Mouse (Mus musculus) lung, embryonic 14.5 days (tissue): Measurements from ENCODE around the gene Fer1l5. TPM values are rescaled to one million over a fixed set of nuclear protein-coding genes. Genes with fewer than 3 reads are reported as not detected.

Source experiments
- ATAC-seq: fragments of 200-750 bp; cut with Nextera tagmentation; 2 replicates; pipeline ENCODE4 v1.8.0; 2017; ENCODE audit warnings: mild to moderate bottlenecking, moderate TSS enrichment, moderate library complexity; ENCODE audit not compliant: insufficient read depth
- DNase-seq: peaks from one replicate; pipeline ENCODE4 v3.0.0-alpha.2; 2015
- H3K27ac ChIP-seq: fragments of 300-500 bp; sonication (generic); 2 replicates; pipeline ENCODE4 v1.5.1; 2014; ENCODE audit warnings: low read depth, mild to moderate bottlenecking, moderate library complexity
- H3K27me3 ChIP-seq: fragments of 300-500 bp; sonication (generic); 2 replicates; pipeline ENCODE4 v1.6.1; 2014; ENCODE audit warnings: low read length, control low read depth; ENCODE audit not compliant: insufficient read depth
- H3K36me3 ChIP-seq: fragments of 300-500 bp; sonication (generic); 2 replicates; pipeline ENCODE4 v1.6.1; 2014; ENCODE audit warnings: control low read depth; ENCODE audit not compliant: insufficient read depth
- H3K4me1 ChIP-seq: fragments of 300-500 bp; sonication (generic); 2 replicates; pipeline ENCODE4 v1.6.1; 2014; ENCODE audit warnings: antibody characterized with exemption, control low read depth; ENCODE audit not compliant: insufficient read depth
- H3K4me2 ChIP-seq: fragments of 300-500 bp; sonication (generic); 2 replicates; pipeline ENCODE4 v1.6.1; 2014; ENCODE audit warnings: mild to moderate bottlenecking
- H3K4me3 ChIP-seq: fragments of 300-500 bp; sonication (generic); 2 replicates; pipeline ENCODE4 v1.5.1; 2014; ENCODE audit warnings: low read depth, low read length
- H3K9ac ChIP-seq: fragments of 300-500 bp; sonication (generic); 2 replicates; pipeline ENCODE4 v1.6.1; 2014
- H3K9me3 ChIP-seq: fragments of 300-500 bp; sonication (generic); 2 replicates; pipeline ENCODE4 v1.6.1; 2016; ENCODE audit warnings: low read depth, low read length, control low read depth
- CTCF ChIP-seq: IDR thresholded peaks from 2 replicates; pipeline ENCODE4 v1.5.1; 2016; ENCODE audit warnings: antibody characterized with exemption, low read depth
- WGBS: fragments of 180-500 bp; shearing (Covaris S2); extraction: QIAGEN DNeasy Blood & Tissue Kit; methylation state at CpG from one replicate; pipeline ENCODE4 v1.1.7; 2014; 5-methylcytosine and 5-hydroxymethylcytosine counted together
- polyA plus RNA-seq: library from polyadenylated mRNA; unstranded; fragments of >200 nt; fragmentation: Nextera tagmentation; extraction: Ambion mirVana; gene quantifications from 2 replicates; pipeline ENCODE4 v1.2.1, GENCODE M21; 2014

Gene Fer1l5
- 0.53 and 0.58 TPM in 2 replicates for polyA plus RNA-seq

DNA sequence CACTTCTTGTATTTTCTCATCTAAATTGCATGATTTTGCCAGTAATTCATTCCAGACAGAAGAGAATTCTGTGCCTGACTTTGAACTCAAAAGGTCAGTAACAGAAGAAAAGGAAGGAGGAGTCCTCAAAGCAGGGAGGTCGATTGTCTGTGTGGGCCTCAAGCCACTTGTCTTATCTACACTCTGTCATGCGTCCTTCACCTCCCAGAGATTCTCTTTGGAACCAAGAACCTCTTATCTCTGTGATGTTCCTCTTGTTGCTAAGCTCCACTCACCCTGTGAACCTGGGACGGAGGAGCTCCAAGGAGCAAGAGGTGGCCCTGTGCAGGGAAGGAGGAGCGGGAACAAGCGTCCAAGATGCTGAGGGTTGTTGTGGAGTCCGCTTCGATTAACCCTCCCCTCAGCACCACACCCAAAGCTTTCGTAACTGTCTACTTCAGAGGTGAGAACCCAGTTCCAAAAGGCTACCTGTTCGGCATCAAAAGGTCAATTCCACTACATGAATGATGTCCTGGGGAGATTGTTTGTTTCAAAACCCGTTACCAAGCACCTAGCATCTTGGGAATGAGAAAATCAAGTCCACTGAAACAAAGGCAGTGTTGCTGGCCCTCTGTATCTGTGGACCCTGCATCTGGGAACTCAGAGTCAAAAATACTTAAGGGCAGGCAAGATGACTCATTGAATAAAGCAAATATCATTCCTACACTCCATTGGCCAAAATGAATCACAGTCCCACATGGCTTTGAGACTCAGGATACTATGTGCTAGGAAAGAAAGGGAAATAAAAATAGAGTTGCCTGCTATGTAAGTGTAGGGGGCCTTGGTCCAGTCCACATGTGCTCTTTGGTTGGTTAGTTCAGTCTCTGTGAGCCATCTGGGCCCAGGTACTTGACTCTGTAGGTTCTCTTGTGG lies at the start of gene Fer1l5:
Fer1l5 (plus strand) TSS at position 358 of the 912 bp plus-strand sequence.
- H3K9ac ChIP-seq, result no peak within 1 kb of the TSS
- no peak within 1 kb of the TSS for H3K4me2 ChIP-seq
- ATAC-seq (no peak), DNase-seq (no peak)
- H3K9me3 ChIP-seq, result no peaks in the 10 kb centered on the region
- no peak within 1 kb of the TSS for H3K27ac ChIP-seq
- 62% methylated on average over 10 of the region's 10 CpGs for WGBS
- no peak for TF ChIP-seq CTCF
- peaks cover 9% of the 10 kb centered on the region; the same call in 1 of the 2 replicates for H3K4me1 ChIP-seq
- H3K27me3 ChIP-seq, result no peaks in the 10 kb centered on the region
- H3K36me3 ChIP-seq, result no peaks in the 10 kb centered on the region
- H3K4me3 ChIP-seq, result no peak within 1 kb of the TSS

DNA sequence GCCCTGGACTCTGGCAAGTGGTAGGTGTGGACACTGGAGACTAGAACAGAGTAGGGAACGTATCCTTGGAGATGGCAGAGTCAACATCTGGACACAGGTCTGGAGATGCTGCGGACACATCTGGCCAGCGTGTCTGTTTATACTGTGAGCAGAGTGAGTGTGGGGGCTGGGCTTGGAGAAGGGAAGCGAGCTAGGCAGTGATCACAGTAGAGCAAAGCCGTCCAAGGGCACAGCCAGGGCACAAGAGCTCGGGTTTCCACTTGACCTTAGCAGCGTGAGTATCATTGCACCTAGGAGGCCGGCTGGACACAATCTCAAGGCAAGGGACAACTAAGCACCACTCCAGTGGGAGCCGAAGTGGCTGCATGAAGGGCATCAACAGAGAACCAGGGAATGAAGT lies 49.0 kb upstream of the Fer1l5 start:
- peaks cover 4% of the 10 kb centered on the region for H3K4me1 ChIP-seq
- ATAC-seq (peak; percentile 24; the same call in 1 of the 2 replicates), DNase-seq (peak; percentile 14)
- no peaks in the 10 kb centered on the region for H3K9me3 ChIP-seq
- 0 out of 2 replicates have a peak, but pooled peaks cover 6% of the 10 kb centered on the region for H3K36me3 ChIP-seq
- TF ChIP-seq CTCF, result no peak
- no peak overlapping the region for H3K4me3 ChIP-seq
- no peak overlapping the region for H3K4me2 ChIP-seq
- 18% methylated on average over 9 of the region's 9 CpGs for WGBS
- H3K27me3 ChIP-seq, result no peaks in the 10 kb centered on the region
- H3K27ac ChIP-seq, result no peak overlapping the region
- no peak overlapping the region for H3K9ac ChIP-seq

DNA sequence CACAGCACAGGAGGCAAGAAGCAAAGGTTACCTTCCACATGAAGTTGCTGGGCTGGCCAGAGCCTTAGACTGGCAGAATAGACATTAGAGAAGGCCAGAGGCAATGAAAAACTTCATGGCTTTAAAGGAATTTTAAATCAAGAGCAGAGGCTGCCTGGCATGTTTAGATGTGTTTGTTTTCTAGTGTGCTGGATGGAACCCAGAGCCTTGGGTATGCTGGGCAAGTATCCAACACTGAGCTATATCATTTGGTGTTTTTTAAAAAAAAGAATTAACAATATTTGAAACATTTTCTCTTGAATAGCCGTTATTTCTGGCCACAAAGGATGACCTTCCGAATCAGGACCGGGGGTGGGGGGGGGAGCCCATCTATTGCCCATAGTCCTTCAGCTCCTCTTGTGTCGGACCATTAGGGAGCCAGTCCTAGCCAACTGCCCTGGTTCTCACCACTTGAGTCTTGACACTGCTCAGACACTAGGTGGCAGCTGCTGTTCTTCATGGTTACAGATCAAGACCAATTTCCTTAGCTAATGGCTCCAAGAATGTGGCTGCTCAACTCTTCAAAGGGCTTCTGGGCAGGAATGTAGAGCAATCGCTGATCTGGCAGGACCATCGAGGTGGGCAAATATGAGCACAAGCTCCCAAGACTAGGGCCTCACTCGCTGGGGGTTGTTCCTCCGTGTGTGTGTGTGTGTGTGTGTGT lies 48.2 kb upstream of the Fer1l5 start:
- H3K27me3 ChIP-seq, result no peaks in the 10 kb centered on the region
- TF ChIP-seq CTCF, result peak; percentile 80
- DNase-seq (peak; percentile 82), ATAC-seq (peak; percentile 69; the same call in 1 of the 2 replicates)
- no peak overlapping the region for H3K27ac ChIP-seq
- H3K4me1 ChIP-seq, result peaks cover 4% of the 10 kb centered on the region
- H3K9ac ChIP-seq, result no peak overlapping the region
- H3K4me3 ChIP-seq, result no peak overlapping the region
- H3K4me2 ChIP-seq, result no peak overlapping the region
- 33% methylated on average over 8 of the region's 8 CpGs for WGBS
- H3K36me3 ChIP-seq, result 0 out of 2 replicates have a peak, but pooled peaks cover 6% of the 10 kb centered on the region
- H3K9me3 ChIP-seq, result no peaks in the 10 kb centered on the region

DNA sequence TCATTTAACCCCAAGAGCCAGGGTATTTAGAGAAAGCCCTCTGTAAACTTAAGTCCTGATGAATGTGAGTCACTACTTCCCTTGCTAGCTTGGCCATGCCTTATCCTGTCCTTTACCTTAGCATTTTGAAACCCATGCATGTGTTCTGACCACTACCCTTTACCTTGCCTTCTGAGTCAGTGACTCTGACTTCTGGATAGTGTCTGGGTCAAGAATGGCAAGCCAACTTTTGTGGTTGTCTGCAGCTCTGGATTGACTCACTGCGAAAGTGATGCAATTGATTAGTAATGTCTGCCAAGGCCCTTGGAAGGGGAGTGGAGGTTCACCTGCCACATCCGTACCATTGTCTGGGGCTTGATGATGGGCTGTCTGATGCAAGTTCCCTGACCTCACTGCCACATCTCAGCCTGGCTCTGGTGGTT lies 46.2 kb upstream of the Fer1l5 start:
- DNase-seq (no peak), ATAC-seq (no peak)
- Histone ChIP-seq H3K9me3 (no peaks in the 10 kb centered on the region), H3K4me1 (peaks cover 4% of the 10 kb centered on the region), H3K4me2 (no peak overlapping the region), H3K27me3 (no peaks in the 10 kb centered on the region), H3K27ac (no peak overlapping the region), H3K9ac (no peak overlapping the region), H3K4me3 (no peak overlapping the region), H3K36me3 (peaks cover 10% of the 10 kb centered on the region; the same call in 1 of the 2 replicates)
- TF ChIP-seq CTCF, result no peak
- WGBS, result 86% methylated on average over 2 of the region's 2 CpGs

DNA sequence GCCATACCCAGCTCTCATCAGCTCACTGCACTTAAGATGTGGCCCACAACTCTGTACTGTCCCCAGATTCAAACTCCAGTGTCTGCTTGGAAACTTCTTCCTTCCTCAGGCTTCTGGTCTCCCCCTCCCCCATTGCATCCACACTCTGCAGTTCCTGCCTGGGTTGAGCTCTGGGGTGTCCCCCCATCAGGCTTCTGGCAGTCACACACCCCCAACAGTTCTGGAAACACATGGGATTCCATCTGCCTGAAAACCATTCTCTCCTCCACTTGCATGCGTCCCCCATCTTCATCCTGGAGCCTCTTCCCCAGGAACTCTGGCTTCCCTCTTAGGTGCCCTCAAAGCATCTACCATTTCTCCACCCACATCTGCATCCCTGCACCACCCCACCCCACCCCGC lies 45.3 kb upstream of the Fer1l5 start:
- H3K36me3 ChIP-seq, result peaks cover 18% of the 10 kb centered on the region; the same call in 1 of the 2 replicates
- no peaks in the 10 kb centered on the region for H3K9me3 ChIP-seq
- WGBS, result 85% methylated on average over 2 of the region's 2 CpGs
- ATAC-seq, result no peak
- no peak overlapping the region for H3K4me3 ChIP-seq
- DNase-seq, result no peak
- no peak for TF ChIP-seq CTCF
- peaks cover 4% of the 10 kb centered on the region for H3K4me1 ChIP-seq
- H3K9ac ChIP-seq, result no peak overlapping the region
- no peak overlapping the region for H3K4me2 ChIP-seq
- H3K27me3 ChIP-seq, result no peaks in the 10 kb centered on the region
- H3K27ac ChIP-seq, result no peak overlapping the region

DNA sequence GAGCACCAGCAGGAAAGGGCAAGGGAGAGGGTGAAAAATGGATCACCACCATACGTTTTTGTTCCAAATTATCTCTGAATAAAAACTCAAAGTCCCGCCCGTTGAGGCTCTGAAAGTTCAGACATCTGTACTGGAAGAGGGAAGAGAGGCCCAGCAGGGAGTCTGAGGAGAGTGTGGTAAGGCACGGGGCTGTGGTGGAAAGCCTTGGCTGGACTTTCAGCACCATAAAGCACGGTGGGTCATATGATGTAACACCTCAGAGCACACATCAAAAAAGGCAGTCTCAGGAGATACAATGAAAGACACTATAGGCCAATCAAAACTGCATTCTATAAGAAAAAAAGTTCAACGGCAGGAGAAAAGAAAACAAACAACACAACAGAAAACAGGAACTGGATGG lies 40.3 kb upstream of the Fer1l5 start:
- DNase-seq, result no peak
- Histone ChIP-seq H3K27ac (no peak overlapping the region), H3K4me1 (no peaks in the 10 kb centered on the region), H3K9me3 (no peaks in the 10 kb centered on the region), H3K4me2 (no peak overlapping the region), H3K4me3 (no peak overlapping the region), H3K9ac (no peak overlapping the region), H3K27me3 (no peaks in the 10 kb centered on the region), H3K36me3 (peaks cover 52% of the 10 kb centered on the region)
- no peak for ATAC-seq
- TF ChIP-seq CTCF, result no peak
- 72% methylated on average over 6 of the region's 6 CpGs for WGBS
